Mouse (Mus musculus) lung, postnatal 0 days (tissue): ENCODE measurements around the gene 1810024B03Rik. TPM values are rescaled to one million over a fixed set of nuclear protein-coding genes. Genes with fewer than 3 reads are reported as not detected.

Experiments
- ATAC-seq: fragments of 200-750 bp; cut with Nextera tagmentation; 2 replicates; pipeline ENCODE4 v1.8.0; 2017; ENCODE audit warnings: moderate library complexity
- DNase-seq: peaks from one replicate; pipeline ENCODE4 v3.0.0-alpha.2; 2016; ENCODE audit warnings: low spot score
- H3K27ac ChIP-seq: fragments of 300-500 bp; sonication (generic); 2 replicates; pipeline ENCODE4 v1.5.1; 2014; ENCODE audit warnings: antibody characterized with exemption, mild to moderate bottlenecking, low read length, mixed read lengths
- H3K27me3 ChIP-seq: fragments of 300-500 bp; sonication (generic); replicated peaks from 2 replicates; pipeline ENCODE4 v1.6.1; 2014; ENCODE audit warnings: low read length, mixed read lengths; ENCODE audit not compliant: insufficient read depth
- H3K36me3 ChIP-seq: fragments of 300-500 bp; sonication (generic); 2 replicates; pipeline ENCODE4 v1.6.1; 2014; ENCODE audit warnings: low read length, mixed read lengths; ENCODE audit not compliant: insufficient read depth
- H3K4me1 ChIP-seq: fragments of 300-500 bp; sonication (generic); 2 replicates; pipeline ENCODE4 v1.6.1; 2014; ENCODE audit warnings: antibody characterized with exemption, low read depth, low read length, mixed read lengths; ENCODE audit not compliant: insufficient read depth
- H3K4me2 ChIP-seq: fragments of 300-500 bp; sonication (generic); replicated peaks from 2 replicates; pipeline ENCODE4 v1.6.1; 2014; ENCODE audit warnings: low read depth, mild to moderate bottlenecking, low read length, moderate library complexity, mixed read lengths
- H3K4me3 ChIP-seq: fragments of 300-500 bp; sonication (generic); 2 replicates; pipeline ENCODE4 v1.5.1; 2014; ENCODE audit warnings: low read depth, low read length
- H3K9ac ChIP-seq: fragments of 300-500 bp; sonication (generic); replicated peaks from 2 replicates; pipeline ENCODE4 v1.6.1; 2014; ENCODE audit warnings: low read depth, mild to moderate bottlenecking
- H3K9me3 ChIP-seq: fragments of 300-500 bp; sonication (generic); 2 replicates; pipeline ENCODE4 v1.6.1; 2016; ENCODE audit warnings: low read length, mixed read lengths
- CTCF ChIP-seq: IDR thresholded peaks from 2 replicates; pipeline ENCODE4 v1.5.1; 2016; ENCODE audit warnings: antibody characterized with exemption, mild to moderate bottlenecking
- EP300 ChIP-seq: IDR thresholded peaks from 2 replicates; pipeline ENCODE4 v1.6.1; 2016; ENCODE audit warnings: antibody characterized with exemption, mild to moderate bottlenecking, control low read depth
- WGBS: fragments of 180-500 bp; shearing (Covaris S2); extraction: QIAGEN DNeasy Blood & Tissue Kit; methylation state at CpG from one replicate; pipeline ENCODE4 v1.1.7; 2014; 5-methylcytosine and 5-hydroxymethylcytosine counted together
- polyA plus RNA-seq: library from polyadenylated mRNA; unstranded; fragments of >200 nt; fragmentation: Nextera tagmentation; extraction: Ambion mirVana; gene quantifications from 2 replicates; pipeline ENCODE4 v1.2.1, GENCODE M21; 2015

Gene 1810024B03Rik
- polyA plus RNA-seq, 1 experiment from 2014 or later: 2.0 TPM

- Histone ChIP-seq H3K9ac (no peak overlapping the region), H3K4me3 (no peak overlapping the region), H3K36me3 (peaks cover 4% of the 10 kb centered on the region; the same call in 1 of the 2 replicates), H3K27ac (peak overlapping the region; percentile 6; the same call in 1 of the 2 replicates), H3K4me2 (no peak overlapping the region), H3K27me3 (no peaks in the 10 kb centered on the region), H3K4me1 (peaks cover 11% of the 10 kb centered on the region; the same call in 1 of the 2 replicates), H3K9me3 (no peaks in the 10 kb centered on the region)
- WGBS: 46% methylated on average over 10 of the region's 10 CpGs
- ATAC-seq: no peak
- no peak for DNase-seq
- TF ChIP-seq CTCF: peak; percentile 15; the same call in 1 of the 2 replicates
- no peak for TF ChIP-seq EP300
Measured at GRCm38 (mm10) chr2:127137838-127138420, 70.2 kb downstream of the 1810024B03Rik start.

- DNase-seq: peak; percentile 73
- peak; percentile 56 for ATAC-seq
- Histone ChIP-seq H3K9me3 (no peaks in the 10 kb centered on the region), H3K4me1 (peaks cover 9% of the 10 kb centered on the region; the same call in 1 of the 2 replicates), H3K4me3 (no peak overlapping the region), H3K4me2 (0 out of 2 replicates have a peak overlapping the region, but pooled peaks have one; percentile 25), H3K27ac (peak overlapping the region; percentile 38), H3K27me3 (no peaks in the 10 kb centered on the region), H3K9ac (no peak overlapping the region), H3K36me3 (peaks cover 4% of the 10 kb centered on the region; the same call in 1 of the 2 replicates)
- WGBS: under 1% methylated on average over 5 of the region's 5 CpGs
- TF ChIP-seq EP300 (peak; percentile 66; the same call in 1 of the 2 replicates), CTCF (no peak)
Measured at GRCm38 (mm10) chr2:127136979-127137378, 71.1 kb downstream of the 1810024B03Rik start.

Other genes with a start within 250 kb of the 1810024B03Rik start
- gene Ap4e1, start 199.6 kb downstream of the 1810024B03Rik start, polyA plus RNA-seq: 4.8 and 5.5 TPM in 2 replicates
- 44.3 and 48.8 TPM in 2 replicates for gene Blvra, start 137.6 kb downstream of the 1810024B03Rik start, polyA plus RNA-seq
- 13.4 and 17.7 TPM in 2 replicates for gene Ncaph, start 74.3 kb downstream of the 1810024B03Rik start, polyA plus RNA-seq
- gene Itpripl1, start 64.8 kb downstream of the 1810024B03Rik start, polyA plus RNA-seq: 21.5 and 24.5 TPM in 2 replicates
- 18.8 and 20.5 TPM in 2 replicates for gene Snrnp200, start 106 bp upstream of the 1810024B03Rik start, polyA plus RNA-seq
- gene Ciao1, start 39.5 kb upstream of the 1810024B03Rik start, polyA plus RNA-seq: 54.4 and 61.4 TPM in 2 replicates
- 30.4 and 32.9 TPM in 2 replicates for gene Tmem127, start 39.6 kb upstream of the 1810024B03Rik start, polyA plus RNA-seq
- 34.2 and 37.9 TPM in 2 replicates for gene Stard7, start 61.9 kb upstream of the 1810024B03Rik start, polyA plus RNA-seq
- 3.6 and 4.3 TPM in 2 replicates for gene Dusp2, start 127.9 kb upstream of the 1810024B03Rik start, polyA plus RNA-seq
- gene Astl, start 130.4 kb upstream of the 1810024B03Rik start, polyA plus RNA-seq: not detected in 2 replicates
- 0.10 and 0.30 TPM in 2 replicates for gene Adra2b, start 154.9 kb upstream of the 1810024B03Rik start, polyA plus RNA-seq
- gene Gpat2, start 216.9 kb upstream of the 1810024B03Rik start, polyA plus RNA-seq: 0.21 and 0.23 TPM in 2 replicates
- 17.0 and 20.0 TPM in 2 replicates for gene Fahd2a, start 236.3 kb upstream of the 1810024B03Rik start, polyA plus RNA-seq